Mouse (Mus musculus): ENCODE results near the gene Flnb. TPM values are rescaled to one million over a fixed set of nuclear protein-coding genes. Genes with fewer than 3 reads are reported as not detected.

Gene Flnb
- total RNA-seq, 2 experiments from 2014 or later = 2.0 to 3.8 TPM

DNA sequence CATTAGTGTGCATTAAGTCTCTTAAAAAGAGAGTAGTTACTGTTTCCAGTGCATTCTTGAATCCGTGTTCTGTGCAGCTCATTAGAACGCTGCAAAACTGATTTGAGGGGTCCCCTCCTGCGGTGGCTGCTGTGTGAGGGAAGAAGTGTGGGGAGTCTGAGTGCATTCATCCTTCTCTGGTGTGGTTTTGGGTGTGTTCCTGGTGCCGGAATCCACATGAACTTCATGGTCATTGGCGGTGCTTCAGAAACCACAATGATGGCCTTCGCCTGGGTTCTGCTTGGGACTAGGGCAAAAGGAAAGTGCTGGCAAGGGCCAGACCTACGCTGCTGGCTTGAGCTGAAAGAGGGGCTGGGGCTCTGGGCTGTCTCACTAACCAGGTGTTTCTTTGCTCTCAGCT is 116.4 kb downstream of the Flnb start:
- no peak for ATAC-seq (replicated peaks; ENCODE audit: low FRiP score, poor library complexity, severe bottlenecking)

- ATAC-seq (replicated peaks; ENCODE audit: low FRiP score, poor library complexity, severe bottlenecking) = no peak
These were observed 119.4 kb downstream of the Flnb start for GRCm38 (mm10) chr14:7937052-7937630.

DNA sequence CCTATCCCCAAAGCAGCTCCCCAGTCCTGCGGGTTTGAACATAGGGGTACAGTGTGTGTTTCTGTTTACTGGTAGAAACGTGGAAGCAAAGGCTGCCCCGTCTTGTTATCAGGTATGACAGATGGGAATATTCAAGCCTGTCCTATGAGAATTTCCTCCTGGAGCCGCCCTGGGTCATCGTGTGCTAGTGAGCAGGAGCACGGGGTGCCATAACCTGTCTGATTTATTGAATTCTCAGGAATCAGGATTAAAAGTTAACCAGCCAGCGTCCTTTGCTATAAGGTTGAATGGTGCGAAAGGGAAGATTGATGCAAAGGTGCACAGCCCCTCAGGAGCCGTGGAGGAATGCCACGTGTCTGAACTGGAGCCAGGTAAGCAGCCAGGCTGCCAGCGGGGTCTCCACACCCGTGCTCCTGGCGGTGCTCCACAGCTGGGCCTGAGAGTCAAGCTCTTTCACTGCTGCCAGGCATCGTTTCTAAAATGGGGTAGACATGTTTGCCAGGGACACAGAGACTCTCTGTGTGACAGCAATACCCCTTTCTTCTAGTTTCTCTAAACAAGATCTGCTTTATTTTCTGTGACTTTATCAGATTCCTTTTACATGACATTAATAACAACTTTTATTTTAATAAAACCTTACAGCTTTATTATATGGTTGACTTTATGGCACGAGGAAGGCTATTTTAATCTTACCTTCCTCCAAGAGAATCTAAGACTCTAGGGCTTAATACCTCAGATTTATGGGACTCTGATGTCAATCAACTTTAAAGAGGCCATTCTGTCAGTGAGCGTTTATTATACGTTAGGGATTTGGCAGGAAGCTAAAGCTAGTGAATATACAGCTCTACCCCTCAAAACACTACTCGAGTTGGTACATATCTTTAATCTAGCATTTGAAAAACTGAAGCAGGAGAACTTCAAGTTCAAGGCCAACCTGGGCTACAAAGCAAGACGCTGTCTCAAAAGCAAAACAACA is 121.3 kb downstream of the Flnb start:
- ATAC-seq (replicated peaks; ENCODE audit: low FRiP score, poor library complexity, severe bottlenecking) = no peak

DNA sequence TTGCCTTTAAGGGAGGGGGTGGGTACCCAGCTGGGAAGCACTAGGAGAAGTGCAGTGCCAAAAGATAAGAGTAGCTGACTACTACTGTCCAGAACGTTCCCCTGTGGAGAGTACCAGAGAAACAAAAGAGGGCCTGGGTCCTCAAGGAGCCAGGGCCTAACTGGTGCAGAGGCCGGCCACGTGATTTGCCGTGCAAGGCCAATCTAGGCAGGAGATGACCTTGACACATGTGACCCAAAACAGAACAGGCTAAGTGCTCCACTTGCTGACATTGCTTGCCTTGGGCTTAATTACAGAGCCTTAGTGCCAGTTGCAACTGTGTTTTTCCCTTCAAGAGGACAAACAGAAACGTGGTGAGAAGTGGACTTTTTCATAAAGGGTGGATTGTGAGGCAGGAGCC is 123.7 kb downstream of the Flnb start:
- ATAC-seq (replicated peaks; ENCODE audit: low FRiP score, poor library complexity, severe bottlenecking) = no peak

GRCm38 (mm10) chr14:7943101-7943800 is 125.5 kb downstream of the Flnb start:
- ATAC-seq (replicated peaks; ENCODE audit: low FRiP score, poor library complexity, severe bottlenecking) = no peak

DNA sequence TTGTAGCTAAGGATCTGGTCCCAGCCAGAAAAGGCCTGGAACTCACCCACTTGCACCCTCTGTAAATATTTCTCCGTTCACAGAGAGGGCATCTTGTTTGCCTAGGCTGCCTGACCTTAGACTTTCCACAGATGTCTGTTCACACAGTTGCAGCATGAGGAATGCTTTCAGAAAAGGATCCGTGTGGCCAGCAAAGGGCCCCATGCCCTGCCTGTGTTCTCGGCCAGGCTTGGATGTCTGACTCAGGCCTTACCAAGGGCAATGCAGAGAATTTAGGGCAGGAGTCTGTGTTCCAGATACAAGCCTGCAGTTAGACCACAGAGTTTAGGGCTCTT is 126.0 kb downstream of the Flnb start:
- ATAC-seq (replicated peaks; ENCODE audit: low FRiP score, poor library complexity, severe bottlenecking) = no peak

DNA sequence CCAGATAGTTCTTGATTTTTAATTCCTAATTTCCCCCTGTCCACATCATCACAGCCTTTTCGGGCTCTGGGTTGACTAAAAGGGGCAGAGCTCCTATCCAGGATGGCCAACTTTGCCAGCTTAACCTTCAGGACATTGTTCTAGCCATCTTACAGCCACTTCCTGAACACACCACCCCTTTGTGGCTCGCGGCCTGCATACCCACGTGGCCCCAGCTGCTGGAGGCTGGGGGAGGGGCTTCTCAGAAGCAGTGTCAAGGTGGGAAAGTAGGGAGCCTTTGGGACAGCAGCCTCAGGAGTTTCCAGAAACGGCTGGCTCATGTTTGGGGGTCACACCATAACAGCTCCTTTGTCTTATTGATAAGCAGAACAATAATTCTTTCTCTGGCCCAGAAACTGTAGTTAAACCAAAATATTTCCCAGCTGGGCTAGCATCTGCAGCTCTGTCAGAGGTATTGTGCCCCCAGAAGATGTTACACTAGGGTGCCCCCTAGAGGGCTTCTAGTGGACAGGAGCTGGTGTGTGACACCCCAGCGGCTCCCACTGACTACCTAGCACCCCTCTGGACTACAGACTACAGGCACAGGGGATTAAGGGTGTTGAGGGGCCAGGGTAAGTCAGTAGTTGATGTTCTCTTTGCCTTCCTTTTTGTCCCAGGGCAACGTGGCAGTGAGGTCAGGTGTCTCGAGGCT is 126.7 kb downstream of the Flnb start:
- no peak for ATAC-seq (replicated peaks; ENCODE audit: low FRiP score, poor library complexity, severe bottlenecking)

- ATAC-seq (replicated peaks; ENCODE audit: low FRiP score, poor library complexity, severe bottlenecking) = no peak
These were observed 127.5 kb downstream of the Flnb start for GRCm38 (mm10) chr14:7945261-7945660.

DNA sequence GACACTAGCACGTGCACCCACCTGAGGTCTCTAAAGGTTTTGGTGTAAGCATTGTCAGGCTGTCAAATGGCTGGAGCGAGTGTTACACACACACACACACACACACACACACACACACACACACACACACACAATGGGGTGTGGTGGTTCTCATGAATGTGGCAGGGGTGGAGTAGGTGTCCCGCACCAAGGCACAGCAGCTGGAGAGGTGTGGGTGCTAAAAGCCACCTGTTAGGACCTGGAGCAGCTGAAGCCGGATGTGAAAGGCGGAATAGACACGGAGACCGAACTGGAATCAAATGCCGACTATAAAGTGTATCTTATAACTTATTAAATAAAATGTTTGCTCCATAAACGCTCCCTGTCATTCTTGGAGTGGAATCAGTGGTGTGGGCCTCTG is 133.5 kb downstream of the Flnb start:
- no peak for ATAC-seq (replicated peaks; ENCODE audit: low FRiP score, poor library complexity, severe bottlenecking)

DNA sequence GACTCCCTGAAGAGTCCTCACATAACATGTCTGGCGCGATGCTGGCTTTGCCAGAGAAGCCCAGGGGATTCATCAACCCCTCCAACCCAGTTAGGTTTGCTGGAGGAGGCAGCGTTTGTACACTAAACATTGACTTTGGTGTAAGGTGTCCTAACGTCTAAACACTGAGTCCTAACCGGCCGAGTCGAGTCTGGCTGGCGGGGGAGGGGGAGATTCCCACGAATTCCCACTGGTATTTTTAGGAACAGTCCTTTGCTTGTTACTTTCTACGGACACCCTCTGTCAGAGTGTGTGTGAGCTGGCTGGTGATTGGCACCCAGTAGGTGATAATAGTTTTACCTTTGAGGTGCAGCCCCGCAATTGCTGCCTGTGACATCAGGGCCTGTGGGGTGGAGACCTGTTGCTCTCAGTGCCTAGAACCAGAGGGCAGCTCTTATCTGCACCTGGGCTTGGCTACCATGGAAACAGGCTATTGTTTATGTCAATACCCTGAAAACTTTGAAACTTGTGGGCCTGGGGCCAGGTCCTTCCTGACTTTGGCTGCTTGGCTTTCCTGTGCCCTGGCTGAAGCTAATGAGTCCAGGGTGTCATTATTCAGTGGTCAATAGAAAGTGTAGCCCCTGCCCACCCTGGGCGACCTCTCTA is 135.0 kb downstream of the Flnb start:
- no peak for ATAC-seq (replicated peaks; ENCODE audit: low FRiP score, poor library complexity, severe bottlenecking)

DNA sequence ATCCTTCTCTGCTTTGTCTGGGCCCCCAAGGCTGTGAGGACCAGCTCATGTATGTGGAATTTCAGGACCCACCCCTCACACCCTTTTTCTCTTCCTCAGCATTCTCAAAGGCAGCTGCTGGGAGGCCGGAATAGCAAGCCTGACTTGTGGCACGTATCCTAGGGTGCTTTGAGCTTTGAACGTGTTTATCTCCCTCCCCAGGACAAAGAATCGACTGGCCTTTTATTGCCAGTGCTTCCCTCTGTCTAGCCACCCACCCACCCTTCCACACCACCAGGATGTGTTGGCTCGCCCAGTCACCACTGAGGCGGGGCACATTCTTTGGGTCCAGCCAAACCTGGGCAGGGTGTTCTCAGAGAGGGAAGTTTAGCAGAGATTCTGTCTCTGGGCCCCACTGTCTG is 136.3 kb downstream of the Flnb start:
- no peak for ATAC-seq (replicated peaks; ENCODE audit: low FRiP score, poor library complexity, severe bottlenecking)

DNA sequence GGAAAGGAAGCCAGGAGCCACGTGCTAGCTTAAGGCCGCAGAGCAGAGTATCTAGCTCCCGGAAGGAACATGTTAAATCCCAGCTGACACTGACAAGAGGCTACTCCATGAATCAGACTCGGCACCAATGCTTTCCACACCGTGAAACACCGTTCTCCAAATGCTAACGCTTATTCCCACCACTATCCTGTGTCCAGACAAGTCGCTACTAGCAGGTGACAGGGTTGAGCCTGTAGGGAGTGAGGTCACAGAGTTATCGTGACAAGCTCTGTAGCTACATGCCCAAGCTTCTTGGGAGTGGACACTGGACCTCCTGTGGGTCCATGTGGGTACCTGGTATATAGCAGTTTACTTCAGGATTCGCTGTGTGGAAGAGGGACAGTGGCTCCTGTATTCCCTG is 138.7 kb downstream of the Flnb start:
- ATAC-seq (replicated peaks; ENCODE audit: low FRiP score, poor library complexity, severe bottlenecking) = no peak

- ATAC-seq (replicated peaks; ENCODE audit: low FRiP score, poor library complexity, severe bottlenecking) = no peak
These were observed 139.3 kb downstream of the Flnb start, which contains the start of gene Gm45521 for GRCm38 (mm10) chr14:7957049-7957448. Gene Gm45521 (plus strand): TSS chr14:7957288.

- ATAC-seq (replicated peaks; ENCODE audit: low FRiP score, poor library complexity, severe bottlenecking) = no peak
These were observed 142.9 kb downstream of the Flnb start for GRCm38 (mm10) chr14:7960616-7961015.

DNA sequence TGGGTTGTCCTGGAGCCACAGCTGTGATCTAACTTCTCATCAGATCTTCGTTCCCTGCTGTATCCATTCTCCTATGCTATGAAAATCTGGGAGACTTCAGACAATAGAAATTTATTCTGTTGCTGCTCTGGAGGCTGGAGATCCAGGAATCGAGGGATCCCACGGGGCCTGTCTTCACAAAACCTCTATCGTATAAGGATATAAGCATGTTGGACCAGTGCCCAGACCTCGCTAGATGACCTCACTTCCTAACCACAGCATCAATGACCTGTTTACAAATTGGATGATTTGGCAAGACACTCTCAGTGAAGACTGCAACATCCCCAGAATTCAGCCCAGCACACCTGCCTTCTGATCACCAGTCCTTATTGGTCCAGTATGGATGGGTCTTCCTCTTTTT is 144.0 kb downstream of the Flnb start:
- no peak for ATAC-seq (replicated peaks; ENCODE audit: low FRiP score, poor library complexity, severe bottlenecking)

DNA sequence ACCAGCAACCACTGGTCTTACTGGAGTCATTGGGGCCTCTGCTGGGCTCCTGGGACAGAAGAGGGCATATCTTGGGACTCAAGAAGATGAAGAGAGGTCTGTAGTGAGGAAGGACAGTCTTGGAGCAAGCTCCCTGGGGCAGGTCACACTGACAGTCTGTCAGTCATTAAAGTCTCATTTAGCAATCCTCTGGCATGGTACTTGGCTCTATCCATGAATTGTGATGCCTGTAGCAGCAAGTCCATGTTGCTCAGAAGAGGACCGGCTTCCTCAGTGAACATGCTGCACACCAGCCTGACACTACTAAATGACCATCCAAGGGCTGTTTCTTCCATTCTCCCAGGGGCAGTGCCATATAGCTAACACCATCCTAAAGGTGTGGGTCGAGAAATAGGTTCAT is 144.9 kb downstream of the Flnb start:
- no peak for ATAC-seq (replicated peaks; ENCODE audit: low FRiP score, poor library complexity, severe bottlenecking)

DNA sequence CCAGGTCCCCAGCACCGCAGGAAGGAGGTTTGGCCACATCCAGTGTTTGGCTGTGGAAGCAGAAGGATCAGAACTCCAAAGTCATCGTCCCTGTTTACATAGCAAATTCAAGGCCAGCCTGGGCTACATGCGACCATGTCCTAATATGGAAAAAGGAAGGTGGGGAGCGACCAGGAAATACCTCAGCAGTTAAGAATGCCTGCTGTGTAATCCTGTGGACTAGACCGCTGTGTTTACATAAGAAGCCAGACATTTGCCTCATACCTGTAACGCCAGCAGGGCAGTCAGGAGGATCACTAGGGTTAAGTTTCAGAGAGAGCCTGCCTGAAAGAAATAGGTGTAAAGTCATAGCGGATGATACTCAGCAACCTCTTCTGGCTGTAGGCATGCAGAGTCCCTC is 145.4 kb downstream of the Flnb start:
- no peak for ATAC-seq (replicated peaks; ENCODE audit: low FRiP score, poor library complexity, severe bottlenecking)

GRCm38 (mm10) chr14:7964219-7964889 is 146.6 kb downstream of the Flnb start:
- no peak for ATAC-seq (replicated peaks; ENCODE audit: low FRiP score, poor library complexity, severe bottlenecking)

- ATAC-seq (replicated peaks; ENCODE audit: low FRiP score, poor library complexity, severe bottlenecking) = no peak
These were observed 154.2 kb downstream of the Flnb start for GRCm38 (mm10) chr14:7971889-7972493.

Measured in erythroblast, adult 5-6 weeks (primary cell).